Mouse (Mus musculus): ENCODE measurements at regions not wholly inside any gene's neighbourhood (a gene's known extent, or its start where the extent isn't known, plus 50 kb on each side); places are given as distances from the start of the nearest gene placed in this dataset.
A peak's percentile ranks its signal among the peaks of the same experiment; 100 is the strongest.

- Histone ChIP-seq H3K4me2 (ENCODE audit: low read depth, low read length) (no peak overlapping the region), H3K27me3 (ENCODE audit: insufficient read depth, low read length) (no peaks in the 10 kb centered on the region), H3K9me3 (ENCODE audit: low read length) (no peaks in the 10 kb centered on the region), H3K27ac (ENCODE audit: low read depth) (no peak overlapping the region), H3K36me3 (replicated peaks; ENCODE audit: insufficient read depth, low read length) (no peaks in the 10 kb centered on the region), H3K4me1 (ENCODE audit: insufficient read depth) (no peaks in the 10 kb centered on the region), H3K4me3 (ENCODE audit: low read depth, low read length) (no peak overlapping the region), H3K9ac (replicated peaks) (no peak overlapping the region)
- DNase-seq (no peak), ATAC-seq (no peak)
- TF ChIP-seq CTCF (IDR thresholded peaks at IDR 0.05; ENCODE audit: low read depth) (no peak), EP300 (IDR thresholded peaks at IDR 0.05; ENCODE audit: low read depth) (no peak)
- WGBS (ENCODE audit: insufficient replicate concordance): 66% methylated on average over 2 of the region's 2 CpGs
These were observed 233.1 kb downstream of the Qk start for GRCm38 (mm10) chr17:10086558-10086957.

GRCm38 (mm10) chr17:10086132-10086531 lies 233.5 kb downstream of the Qk start:
- ATAC-seq: no peak
- DNase-seq: no peak
- Histone ChIP-seq H3K4me1 (ENCODE audit: insufficient read depth) (no peaks in the 10 kb centered on the region), H3K27ac (ENCODE audit: low read depth) (no peak overlapping the region; the same call in 1 of the 2 replicates), H3K4me3 (ENCODE audit: low read depth, low read length) (no peak overlapping the region), H3K9me3 (ENCODE audit: low read length) (no peaks in the 10 kb centered on the region), H3K36me3 (replicated peaks; ENCODE audit: insufficient read depth, low read length) (no peaks in the 10 kb centered on the region), H3K27me3 (ENCODE audit: insufficient read depth, low read length) (no peaks in the 10 kb centered on the region), H3K4me2 (ENCODE audit: low read depth, low read length) (no peak overlapping the region), H3K9ac (replicated peaks) (no peak overlapping the region)
- no peak for TF ChIP-seq EP300 (IDR thresholded peaks at IDR 0.05; ENCODE audit: low read depth)
- no peak for TF ChIP-seq CTCF (IDR thresholded peaks at IDR 0.05; ENCODE audit: low read depth)
- 50% methylated on average over 2 of the region's 2 CpGs for WGBS (ENCODE audit: insufficient replicate concordance)

GRCm38 (mm10) chr17:10081721-10082120 lies 237.9 kb downstream of the Qk start:
- Histone ChIP-seq H3K9me3 (ENCODE audit: low read length) (no peaks in the 10 kb centered on the region), H3K4me3 (ENCODE audit: low read depth, low read length) (no peak overlapping the region), H3K4me1 (ENCODE audit: insufficient read depth) (no peaks in the 10 kb centered on the region), H3K9ac (replicated peaks) (no peak overlapping the region), H3K36me3 (replicated peaks; ENCODE audit: insufficient read depth, low read length) (no peaks in the 10 kb centered on the region), H3K27ac (ENCODE audit: low read depth) (no peak overlapping the region), H3K27me3 (ENCODE audit: insufficient read depth, low read length) (no peaks in the 10 kb centered on the region), H3K4me2 (ENCODE audit: low read depth, low read length) (no peak overlapping the region)
- WGBS (ENCODE audit: insufficient replicate concordance): 65% methylated on average over 10 of the region's 10 CpGs
- DNase-seq: no peak
- no peak for TF ChIP-seq EP300 (IDR thresholded peaks at IDR 0.05; ENCODE audit: low read depth)
- no peak for TF ChIP-seq CTCF (IDR thresholded peaks at IDR 0.05; ENCODE audit: low read depth)
- no peak for ATAC-seq

GRCm38 (mm10) chr17:10079853-10080650 lies 239.6 kb downstream of the Qk start:
- TF ChIP-seq EP300 (IDR thresholded peaks at IDR 0.05; ENCODE audit: low read depth) (no peak), CTCF (IDR thresholded peaks at IDR 0.05; ENCODE audit: low read depth) (no peak)
- no peaks in the 10 kb centered on the region for H3K27me3 ChIP-seq (ENCODE audit: insufficient read depth, low read length)
- no peaks in the 10 kb centered on the region for H3K4me1 ChIP-seq (ENCODE audit: insufficient read depth)
- H3K9me3 ChIP-seq (ENCODE audit: low read length): no peaks in the 10 kb centered on the region
- no peak overlapping the region for H3K27ac ChIP-seq (ENCODE audit: low read depth)
- no peak overlapping the region for H3K4me2 ChIP-seq (ENCODE audit: low read depth, low read length)
- H3K9ac ChIP-seq (replicated peaks): no peak overlapping the region
- ATAC-seq: peak; percentile 97
- 72% methylated on average over 15 of the region's 15 CpGs for WGBS (ENCODE audit: insufficient replicate concordance)
- H3K4me3 ChIP-seq (ENCODE audit: low read depth, low read length): no peak overlapping the region
- H3K36me3 ChIP-seq (replicated peaks; ENCODE audit: insufficient read depth, low read length): no peaks in the 10 kb centered on the region
- DNase-seq: peak; percentile 32

DNA sequence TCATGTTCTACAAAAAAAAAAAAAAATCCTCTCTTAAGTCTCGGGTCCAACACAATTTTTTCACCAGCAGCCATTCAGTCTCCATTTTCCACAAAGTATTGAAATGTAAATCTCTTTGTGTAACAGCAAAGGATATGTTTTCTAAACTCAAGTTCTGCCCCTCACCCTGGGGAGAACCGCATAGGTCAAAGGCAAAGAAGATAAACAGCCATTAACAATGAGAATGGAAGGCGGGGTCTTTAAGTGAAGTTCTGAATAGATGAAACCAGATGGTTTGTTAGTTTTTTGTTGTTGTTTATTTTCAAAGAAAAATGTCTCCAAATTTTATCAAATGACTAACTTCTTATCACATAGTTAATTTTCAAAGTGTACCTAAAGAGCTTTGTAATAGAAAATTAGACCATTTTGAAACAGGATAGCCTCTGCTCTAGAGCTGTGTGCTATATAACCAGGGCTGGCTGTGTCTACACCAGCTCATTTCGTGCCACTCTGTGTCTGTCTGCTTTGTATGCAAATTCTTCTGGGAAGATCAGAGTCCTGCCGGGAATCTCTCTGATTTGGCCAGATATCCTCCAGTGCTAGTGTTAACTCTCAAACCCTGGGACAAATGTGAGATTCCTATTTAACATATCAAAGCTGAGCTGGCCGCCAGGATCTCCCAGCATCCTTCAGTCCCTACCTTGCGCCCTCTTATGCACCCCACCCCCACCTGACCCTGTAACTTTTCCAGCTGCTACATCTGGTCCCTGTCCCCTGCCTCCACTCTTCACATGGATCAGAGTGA lies 240.9 kb downstream of the Qk start:
- H3K4me2 ChIP-seq (ENCODE audit: low read depth, low read length): no peak overlapping the region
- no peak for TF ChIP-seq EP300 (IDR thresholded peaks at IDR 0.05; ENCODE audit: low read depth)
- TF ChIP-seq CTCF (IDR thresholded peaks at IDR 0.05; ENCODE audit: low read depth): no peak
- WGBS (ENCODE audit: insufficient replicate concordance): 57% methylated on average over 7 of the region's 7 CpGs
- ATAC-seq: no peak
- no peaks in the 10 kb centered on the region for H3K27me3 ChIP-seq (ENCODE audit: insufficient read depth, low read length)
- no peak overlapping the region for H3K27ac ChIP-seq (ENCODE audit: low read depth)
- DNase-seq: no peak
- H3K9me3 ChIP-seq (ENCODE audit: low read length): no peaks in the 10 kb centered on the region
- H3K4me3 ChIP-seq (ENCODE audit: low read depth, low read length): no peak overlapping the region
- H3K36me3 ChIP-seq (replicated peaks; ENCODE audit: insufficient read depth, low read length): no peaks in the 10 kb centered on the region
- H3K9ac ChIP-seq (replicated peaks): no peak overlapping the region
- no peaks in the 10 kb centered on the region for H3K4me1 ChIP-seq (ENCODE audit: insufficient read depth)

GRCm38 (mm10) chr17:10073301-10073700 lies 246.4 kb downstream of the Qk start:
- Histone ChIP-seq H3K27me3 (ENCODE audit: insufficient read depth, low read length) (no peaks in the 10 kb centered on the region), H3K4me2 (ENCODE audit: low read depth, low read length) (no peak overlapping the region), H3K9ac (replicated peaks) (no peak overlapping the region), H3K9me3 (ENCODE audit: low read length) (no peaks in the 10 kb centered on the region), H3K4me3 (ENCODE audit: low read depth, low read length) (no peak overlapping the region), H3K4me1 (ENCODE audit: insufficient read depth) (no peaks in the 10 kb centered on the region), H3K27ac (ENCODE audit: low read depth) (no peak overlapping the region), H3K36me3 (replicated peaks; ENCODE audit: insufficient read depth, low read length) (no peaks in the 10 kb centered on the region)
- DNase-seq (no peak), ATAC-seq (no peak)
- TF ChIP-seq EP300 (IDR thresholded peaks at IDR 0.05; ENCODE audit: low read depth) (no peak), CTCF (IDR thresholded peaks at IDR 0.05; ENCODE audit: low read depth) (no peak)
